Mouse (Mus musculus) embryo, embryonic 11.5 days (tissue): ENCODE data around the gene Snph.
"Not testable (repeated sequence)": the region's sequence is repeated elsewhere in the genome, so short reads cannot be mapped to it uniquely, and the experiment has no call there.

Source experiments
- DNase-seq: peaks from one replicate; pipeline ENCODE4 v3.0.0-alpha.2; 2012; ENCODE audit warnings: low read depth, low spot score

The Snph gene

DNA sequence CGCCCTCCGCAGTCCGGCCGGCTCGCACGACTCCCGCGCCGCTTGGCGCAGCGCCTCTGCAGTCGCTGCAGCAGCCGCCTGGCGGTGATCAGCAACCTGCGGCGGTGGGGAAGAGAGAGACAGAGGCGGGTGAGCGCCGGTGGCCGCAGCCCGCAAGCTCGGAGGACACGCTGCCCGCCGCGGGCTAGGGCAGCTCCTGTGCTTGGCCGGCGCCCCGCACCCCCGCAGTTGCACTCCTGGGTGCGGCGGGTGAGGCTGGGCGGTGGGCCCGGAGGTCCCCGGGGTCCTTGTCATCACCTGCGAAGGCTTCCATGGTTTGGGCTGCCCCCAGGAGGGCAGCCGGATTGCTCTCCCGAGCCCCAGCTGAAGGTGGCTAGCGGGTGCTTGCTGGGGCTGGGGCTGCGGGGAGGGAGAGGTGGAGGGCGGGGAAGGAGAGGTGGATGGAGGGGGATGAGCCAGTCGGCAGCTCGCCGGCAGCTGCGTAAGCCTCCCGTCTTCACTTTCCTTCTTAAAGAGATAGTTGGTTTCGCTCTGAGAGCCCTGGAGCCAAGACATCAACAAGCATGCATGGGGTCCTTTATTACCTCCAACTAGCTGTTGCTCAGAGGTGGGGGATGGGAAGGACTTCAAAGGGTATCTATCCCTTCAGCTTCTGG is at the start of gene Snph:
Snph (minus strand) TSS at position 435 of the 656 bp plus-strand sequence.
- DNase-seq = peak; percentile 27

DNA sequence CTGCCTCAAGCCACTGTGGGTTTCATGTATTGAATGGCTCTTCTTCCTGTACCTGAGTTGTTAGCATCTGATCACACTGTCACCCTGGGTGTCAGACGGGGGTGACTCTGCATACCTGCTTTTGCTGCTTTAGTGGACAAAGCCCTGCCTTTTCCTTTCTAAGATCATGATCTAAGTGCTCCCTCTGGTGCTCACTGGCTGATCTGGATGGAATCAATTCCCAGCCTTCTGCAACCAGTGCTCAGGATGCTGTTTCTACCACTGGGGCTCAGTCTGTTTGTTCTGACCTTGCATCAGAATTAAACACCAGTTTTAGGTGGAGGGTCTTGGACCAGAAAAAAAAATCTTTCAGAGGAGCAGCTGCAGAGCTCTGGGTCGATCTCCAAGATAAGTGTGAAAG is 43.8 kb upstream of the Snph start:
- no peak for DNase-seq

DNA sequence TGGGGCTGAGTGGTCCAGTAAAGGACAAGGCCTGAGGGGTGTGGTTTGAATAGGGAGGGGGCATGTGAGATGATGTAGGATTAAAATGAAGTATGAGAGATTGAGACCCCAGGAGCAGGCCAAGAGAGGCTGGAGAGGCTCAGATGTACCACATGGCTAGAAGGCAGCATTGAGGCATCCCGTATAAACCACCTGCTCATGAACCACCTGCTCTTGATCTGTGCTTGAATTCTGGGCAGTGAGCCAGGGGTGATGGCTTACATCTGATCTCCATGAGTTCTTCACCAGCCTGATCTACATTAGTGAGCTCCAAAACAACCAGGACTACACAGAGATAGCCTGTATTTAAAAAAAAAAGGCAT is 38.6 kb upstream of the Snph start:
- no peak for DNase-seq

DNA sequence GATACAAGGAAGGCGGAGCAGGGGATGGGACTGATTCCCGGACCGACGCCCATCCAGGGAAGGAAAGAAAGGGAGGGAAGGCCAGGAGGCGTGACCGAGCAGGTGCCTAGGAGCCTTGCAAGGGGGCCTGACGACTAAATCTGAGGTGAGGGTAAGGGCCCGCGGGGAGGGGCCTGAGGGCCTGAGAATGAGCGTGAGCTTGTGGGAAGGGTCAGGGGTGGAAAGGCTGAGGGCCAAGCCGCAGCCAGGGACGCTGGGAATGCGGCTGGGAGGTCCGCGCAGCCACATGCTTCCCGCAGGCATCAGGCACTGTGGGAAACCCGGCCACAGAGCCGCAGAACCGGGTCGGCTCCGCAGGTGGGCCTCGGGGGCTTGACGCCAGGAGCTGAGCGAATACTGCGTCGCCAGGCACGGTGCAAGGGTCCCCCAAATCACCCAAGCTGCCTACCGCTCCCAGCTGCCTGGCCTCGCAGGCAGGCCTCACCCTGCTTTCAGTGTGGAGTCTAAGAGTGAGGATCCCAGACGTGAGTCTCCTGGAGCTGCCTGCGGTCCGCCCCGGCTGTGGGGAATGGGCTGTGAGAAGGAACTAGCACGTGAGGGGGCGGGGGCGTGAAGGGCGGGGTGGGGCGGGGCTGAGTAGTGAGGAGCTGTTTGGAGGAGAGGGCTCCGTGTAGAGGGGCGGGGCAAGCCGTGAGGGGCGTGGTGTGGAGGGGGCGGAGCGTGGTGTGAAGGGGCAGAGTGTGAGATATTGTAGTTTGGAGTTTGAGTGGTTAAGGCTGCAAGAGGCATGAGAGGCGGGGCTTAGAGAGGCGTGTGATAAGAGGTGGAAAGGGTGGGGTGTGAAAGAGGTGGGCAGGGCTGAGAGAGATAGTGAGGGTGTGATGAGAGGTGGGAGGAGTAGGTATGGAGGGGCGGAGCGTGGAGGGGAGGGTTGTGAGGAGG is 37.9 kb upstream of the Snph start:
- no peak for DNase-seq

DNA sequence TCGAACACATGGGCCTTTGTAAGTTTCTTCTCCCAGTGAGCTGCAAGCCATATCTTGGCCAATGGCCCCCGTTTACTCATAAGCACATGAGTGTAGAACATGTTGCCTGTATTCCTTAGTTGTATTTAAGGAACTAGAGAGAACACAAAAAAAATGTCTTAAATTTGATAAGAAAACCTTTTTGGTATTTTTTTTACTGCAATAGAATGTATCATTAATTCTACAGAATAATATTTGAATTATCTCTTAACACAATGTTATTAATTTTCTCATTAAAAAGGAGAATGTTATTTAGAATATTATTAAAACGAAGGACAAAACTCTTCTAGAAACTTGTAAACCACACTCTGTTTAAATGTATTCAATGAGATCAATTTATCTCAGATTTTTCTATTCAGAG is 36.0 kb upstream of the Snph start, which contains the start of gene Rad21l:
Rad21l (minus strand) TSS at position 101 of the 400 bp plus-strand sequence.
- DNase-seq = no peak

DNA sequence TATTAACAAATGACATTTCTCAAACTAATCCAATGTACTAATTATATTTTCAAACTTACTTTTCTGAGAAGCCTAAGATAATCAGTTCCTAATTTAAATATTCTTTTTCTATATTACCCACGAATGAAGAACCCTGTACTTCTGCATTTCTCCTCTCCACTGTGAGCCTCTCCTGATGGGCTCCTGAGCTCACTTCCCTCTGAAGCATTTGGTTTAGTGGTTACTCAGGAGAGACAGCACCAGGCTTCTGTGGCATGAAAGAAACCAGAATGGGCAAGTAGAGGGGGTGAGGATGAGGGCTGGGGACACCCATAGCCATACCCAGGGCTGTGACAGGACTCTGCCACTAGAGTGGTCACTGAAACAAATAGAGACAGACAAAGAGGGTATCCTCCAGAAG is 19.7 kb upstream of the Snph start:
- DNase-seq = no peak

DNA sequence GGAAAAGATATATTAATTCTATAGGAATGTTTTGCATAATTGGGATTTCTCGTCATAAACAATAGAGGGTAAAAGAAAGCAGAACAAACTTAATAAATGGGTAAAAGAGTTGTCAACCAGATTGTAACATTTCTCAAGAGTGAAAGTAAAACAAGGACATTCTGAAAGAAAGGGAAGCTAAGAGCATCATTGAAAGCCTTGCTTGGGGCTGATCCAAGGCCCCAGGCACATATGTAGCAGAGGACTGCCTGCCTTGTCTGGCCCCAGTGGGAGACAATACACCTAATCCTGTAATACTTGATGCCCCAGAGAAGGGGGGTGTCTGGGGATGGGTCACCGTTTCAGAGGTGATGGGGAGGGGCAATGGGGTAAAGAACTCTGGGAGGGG is 3.6 kb upstream of the Snph start:
- DNase-seq = no peak

DNA sequence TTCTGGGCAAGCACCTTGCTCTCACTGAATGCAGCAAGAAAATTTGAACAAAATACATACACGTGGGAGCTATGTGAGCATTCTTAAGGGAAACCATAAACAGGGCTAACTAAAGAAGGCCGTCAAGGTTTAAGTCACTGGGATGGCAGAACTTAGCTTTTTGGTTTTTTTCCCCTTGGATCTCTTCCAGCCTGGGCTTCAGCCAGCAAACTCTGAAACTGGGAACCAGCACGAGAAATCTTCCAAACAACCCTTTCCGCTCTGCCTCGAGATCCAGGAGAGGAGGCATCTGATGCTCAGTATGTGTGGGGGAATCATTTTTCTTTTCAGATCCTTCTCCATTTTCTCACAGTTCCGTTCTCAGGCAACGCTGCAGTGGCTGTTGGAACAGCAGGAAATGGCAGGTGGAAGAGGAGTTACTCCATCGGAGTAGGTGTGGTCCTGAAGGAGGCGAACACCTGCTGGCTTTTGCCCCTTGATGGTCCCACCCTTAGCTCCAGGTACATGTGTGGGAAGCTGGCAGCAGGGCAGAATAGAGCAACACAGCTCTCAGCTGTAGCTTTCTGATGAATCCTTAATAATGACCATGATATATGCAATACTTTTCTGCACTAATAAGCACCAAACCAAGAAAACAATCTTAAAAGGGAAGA is 3.1 kb upstream of the Snph start:
- no peak for DNase-seq

DNA sequence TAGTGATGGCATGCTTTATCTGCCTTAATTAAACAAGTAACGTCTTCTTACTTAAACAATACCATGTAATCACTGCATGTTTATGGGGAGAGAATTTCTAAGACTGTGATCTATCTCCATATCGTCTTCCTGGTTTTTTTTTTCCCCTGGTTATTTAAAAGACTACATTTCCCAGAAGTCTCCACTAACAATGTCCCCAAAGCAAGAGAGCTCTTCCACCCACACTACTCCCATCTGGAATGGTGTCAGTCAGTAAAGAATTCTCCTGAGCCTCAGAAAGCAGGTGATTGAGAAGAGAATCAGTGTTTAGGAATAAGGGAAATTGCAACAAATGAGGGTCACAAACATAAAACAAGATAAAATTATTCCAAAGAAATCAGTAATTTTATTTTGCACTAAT is 2.5 kb upstream of the Snph start:
- no peak for DNase-seq

DNA sequence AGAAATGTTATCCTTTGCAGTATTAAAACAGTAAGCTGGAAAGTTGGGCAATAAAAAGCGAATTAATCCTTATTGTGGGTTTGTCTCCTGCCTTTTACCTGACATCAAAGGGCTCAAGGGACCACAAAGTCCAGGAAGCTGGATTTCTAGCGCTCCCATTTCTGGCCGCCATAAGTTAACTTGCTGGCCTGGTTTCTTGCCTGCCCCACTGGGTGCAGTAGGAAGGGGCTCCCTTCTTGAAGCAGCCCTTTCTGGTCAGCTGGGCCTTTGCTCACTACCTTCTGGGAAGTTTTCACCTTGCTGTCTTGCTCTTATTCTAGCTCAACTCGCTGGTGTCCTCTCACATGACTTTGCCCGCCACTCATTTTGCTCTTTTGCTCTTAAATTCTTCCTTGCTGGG is 589 bp upstream of the Snph start:
- no peak for DNase-seq

DNA sequence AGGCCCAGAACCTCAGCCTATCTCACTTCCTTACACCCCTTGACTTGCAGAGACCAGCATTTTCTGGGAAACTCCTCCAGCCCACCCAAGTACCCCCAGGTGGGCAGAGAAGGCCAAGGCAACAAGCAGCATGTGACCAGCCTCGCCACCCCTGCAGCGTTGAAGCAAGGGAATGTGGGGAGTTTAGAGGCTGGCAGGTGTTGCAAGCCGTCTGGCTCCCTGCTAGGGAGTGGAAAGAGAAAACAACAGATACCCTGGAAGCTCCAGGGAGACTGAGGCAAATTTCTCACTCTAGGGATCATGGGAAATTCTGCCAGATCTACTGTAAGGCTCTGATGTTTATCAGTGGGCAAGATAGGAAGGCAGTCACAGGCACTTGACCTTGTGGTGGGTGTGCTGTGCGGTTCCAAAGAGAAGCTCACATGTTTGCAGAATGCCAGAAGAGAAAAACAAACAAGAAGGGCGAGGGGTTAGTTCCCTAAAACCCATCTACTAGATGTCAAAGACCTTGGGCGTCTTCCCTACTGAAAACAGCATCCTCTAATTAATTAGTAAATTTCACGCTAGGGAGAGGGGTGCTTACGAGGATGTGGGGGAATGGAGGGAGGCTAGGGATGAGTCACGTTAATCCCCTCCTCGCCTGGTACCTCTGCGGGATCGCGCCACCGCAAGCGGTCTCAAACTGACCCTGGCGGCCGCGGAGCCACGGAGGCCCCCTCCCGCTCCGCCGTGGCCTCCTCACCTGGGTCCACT is 811 bp downstream of the Snph start:
- no peak for DNase-seq

DNA sequence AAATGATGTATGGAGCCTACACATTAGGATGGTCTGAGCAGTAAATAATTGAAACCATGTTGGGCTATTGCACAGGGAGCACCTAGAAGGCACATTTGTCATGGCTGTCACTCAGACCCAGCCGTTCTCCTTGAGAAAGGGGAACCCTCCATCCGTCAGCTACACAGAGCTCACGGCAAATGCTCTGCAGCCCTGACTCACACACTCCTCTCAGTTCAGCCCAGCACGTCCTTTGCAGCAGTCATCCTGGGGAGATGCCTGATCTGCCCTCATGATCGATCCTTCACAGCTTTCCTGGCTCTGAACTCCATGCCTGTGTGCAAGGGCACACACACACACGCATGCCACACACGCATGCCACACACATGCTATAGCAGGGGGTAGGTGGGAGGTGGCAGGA is 3.1 kb downstream of the Snph start:
- no peak for DNase-seq

DNA sequence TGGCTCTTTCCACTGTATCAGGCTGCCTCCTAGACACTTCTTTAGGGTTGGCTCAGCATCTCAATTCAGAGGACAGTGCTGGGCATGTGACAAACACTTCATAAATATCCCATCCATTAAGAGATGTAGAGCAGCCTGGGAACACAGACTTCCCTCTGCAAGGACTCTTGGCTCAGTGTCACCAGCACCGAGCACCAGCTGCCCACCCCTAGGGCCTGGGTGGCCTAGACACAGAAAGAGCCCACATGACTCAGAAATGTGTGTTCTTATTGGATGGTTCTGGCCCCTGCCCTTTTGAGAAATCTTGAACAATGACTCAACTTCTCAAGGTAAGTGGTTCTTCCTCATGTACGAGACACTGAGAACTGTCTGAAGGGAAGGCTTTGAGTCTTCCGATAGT is 4.4 kb downstream of the Snph start:
- no peak for DNase-seq

DNA sequence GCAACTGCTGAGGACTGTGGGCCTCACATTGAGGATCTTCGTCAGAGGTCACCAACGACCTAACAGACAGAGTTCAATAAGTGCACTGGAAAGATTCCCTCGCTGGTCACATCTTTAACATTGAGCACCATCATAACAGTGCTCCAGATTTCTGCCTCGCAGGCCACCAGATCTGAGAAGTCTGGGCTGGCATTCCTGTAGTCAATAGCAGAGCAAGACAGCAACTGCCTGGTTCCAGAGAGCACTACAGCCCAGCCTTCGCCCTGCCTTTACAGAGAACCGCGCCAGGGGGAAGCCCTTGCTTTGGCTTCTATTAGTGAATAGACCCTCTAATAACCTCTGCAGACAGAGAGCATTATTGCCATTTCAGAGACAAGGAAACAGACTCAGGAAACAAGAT is 6.1 kb downstream of the Snph start:
- DNase-seq = no peak

DNA sequence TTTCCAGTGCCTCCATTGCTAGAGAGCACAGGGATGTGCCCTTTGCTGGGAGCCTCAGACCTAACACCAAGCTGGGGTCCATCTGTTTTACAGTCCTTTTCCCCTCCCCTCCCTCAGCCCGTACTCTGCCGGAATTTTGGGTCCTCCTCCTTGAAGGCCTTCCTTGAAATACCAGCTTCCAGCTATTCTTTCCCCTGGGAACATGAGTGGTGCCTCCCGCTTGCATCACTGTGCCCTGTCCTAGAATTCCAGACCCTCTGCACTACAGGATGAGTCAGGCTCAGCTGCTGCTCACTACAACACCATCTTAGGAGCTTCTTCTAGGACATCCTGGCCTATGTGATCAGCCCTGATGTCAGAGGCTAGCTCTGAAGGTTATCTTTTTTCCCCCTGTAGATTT is 8.6 kb downstream of the Snph start:
- DNase-seq = no peak

DNA sequence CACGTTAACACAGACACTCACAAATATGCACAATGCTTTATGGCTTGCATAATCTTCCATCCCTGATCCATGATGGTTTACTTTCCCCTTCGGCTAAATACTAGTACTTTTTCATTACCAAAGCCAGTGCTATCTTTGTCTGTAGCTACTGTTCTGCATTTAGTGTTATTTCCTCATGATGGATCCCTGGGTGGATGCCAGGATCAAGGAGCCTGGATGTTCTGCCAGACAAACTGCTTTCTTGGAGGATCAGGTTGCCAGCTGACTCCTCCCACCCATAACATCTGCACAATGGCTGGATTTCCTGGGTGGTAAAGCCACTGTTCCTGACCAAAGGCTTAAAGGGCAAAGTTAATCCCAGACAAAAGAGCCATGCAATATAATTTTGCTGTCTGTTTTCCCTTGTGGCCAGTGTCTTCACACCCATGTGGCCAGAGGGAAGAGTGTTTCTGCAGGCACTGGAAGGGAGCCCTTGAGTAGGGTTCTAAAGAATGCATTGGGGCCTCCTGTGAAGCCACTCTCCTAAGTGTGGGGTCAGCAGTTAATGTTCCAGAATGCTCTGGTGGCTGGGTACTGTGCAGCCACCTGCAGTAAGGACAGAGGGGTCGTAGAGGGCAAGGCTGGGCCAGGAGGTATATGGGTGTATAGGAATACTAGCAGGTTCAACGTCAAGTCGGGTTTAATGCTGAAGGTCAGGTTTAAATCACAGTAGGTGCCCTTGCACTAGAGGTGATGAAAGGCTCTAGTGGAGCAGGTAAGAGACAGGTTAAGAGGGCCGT is 15.7 kb downstream of the Snph start:
- no peak for DNase-seq

DNA sequence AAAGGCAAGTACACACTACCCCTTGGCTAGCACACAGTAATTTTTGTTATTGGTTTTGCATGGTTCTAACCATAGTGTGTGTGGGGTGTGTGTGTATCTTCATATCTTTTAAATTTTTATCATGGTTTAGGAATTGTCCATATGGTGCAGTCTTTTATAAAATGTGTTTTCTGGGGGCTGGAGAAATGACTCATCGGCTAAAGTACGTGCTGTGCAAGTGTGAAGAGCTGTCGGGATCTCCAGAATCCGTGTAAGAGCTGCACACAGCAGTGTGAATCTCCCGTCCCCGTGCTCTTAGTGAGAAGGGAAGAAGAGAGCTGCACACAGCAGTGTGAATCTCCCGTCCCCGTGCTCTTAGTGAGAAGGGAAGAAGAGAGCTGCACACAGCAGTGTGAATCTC is 16.6 kb downstream of the Snph start:
- DNase-seq = not testable (repeated sequence)

DNA sequence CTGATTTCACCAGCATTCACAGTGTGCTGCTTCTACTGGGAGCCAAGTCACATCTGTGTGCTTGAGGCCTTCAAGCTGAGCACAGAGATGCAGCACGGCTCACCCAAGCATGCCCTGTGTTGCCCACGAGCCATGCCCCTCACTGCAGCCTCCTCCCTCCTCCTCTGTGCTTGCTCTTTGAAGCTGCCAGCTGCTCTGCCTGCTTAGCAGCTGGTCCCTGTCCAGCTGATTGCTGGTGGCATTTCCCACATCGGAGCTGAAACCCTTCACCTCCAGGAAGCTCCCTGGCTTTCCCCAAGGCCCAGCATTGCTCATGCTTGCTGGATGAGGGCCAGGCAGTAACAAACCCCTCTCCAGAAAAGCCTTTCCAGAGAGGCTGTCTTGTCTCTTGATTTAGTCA is 22.4 kb downstream of the Snph start:
- no peak for DNase-seq

DNA sequence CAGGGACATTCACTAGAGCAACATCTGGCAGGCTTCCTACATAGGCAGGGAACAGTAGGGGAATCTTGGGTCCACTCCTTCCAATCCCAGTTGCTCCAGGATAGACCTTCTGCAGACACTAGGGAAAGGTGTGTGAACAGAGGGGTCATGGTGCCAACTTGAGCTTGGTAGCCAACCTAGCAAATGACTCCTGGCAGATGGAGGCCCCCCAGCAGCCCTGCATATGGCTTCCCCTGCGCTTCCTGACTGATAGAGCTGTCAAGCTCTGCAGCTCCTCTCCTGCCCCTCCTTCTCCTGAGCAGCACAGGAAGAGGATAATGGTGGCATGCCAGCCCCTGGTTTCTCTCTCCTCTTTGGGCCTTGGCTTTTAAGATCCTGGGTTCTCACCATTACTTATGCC is 24.0 kb downstream of the Snph start:
- no peak for DNase-seq

DNA sequence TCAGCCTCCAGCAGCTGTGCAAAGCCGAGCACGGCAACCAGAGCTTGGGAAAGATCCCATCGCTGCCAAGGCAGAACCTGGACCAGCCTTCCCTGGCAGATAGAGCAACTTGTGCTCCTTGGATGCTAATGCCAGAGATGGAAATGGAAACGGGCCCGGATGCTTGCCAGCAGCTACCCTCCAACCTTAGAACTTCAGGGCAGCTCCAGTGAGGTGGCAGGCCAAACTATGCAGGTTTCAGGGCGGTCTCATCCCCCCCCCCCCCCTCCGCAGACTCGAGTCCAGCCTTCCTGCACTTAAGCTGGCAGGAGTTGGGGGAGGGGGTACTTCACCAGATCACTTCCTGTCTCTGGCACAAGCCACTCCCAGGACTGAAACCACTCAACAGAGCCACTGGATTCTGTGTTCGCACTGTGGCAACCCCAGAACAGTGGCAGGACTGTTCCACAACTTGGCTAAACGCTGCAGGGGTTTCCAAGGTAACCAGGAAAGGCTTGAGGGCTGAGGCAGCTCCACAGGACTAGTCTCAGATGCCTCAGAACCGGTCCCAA is 26.9 kb downstream of the Snph start:
- DNase-seq = peak; percentile 34

DNA sequence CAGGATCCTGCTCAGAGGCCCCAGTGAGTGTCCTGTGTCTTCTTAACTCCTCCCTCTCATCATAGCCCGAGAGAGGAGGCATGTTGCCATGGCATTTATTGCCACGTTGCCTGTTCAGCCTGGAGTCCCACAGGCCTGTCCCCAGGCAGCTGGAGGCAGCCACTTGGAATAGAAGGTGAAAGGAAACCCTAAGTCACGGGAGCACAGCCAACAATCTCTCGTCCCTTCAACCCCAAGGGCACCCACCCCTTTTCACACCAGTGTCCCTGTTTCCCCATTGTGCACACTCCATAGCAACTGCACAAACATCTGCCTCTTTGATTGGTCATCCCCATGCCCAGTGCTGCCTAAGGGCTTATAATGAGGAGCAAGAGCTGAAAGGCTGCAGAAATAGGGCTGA is 28.8 kb downstream of the Snph start:
- DNase-seq = peak; percentile 23
